Mouse (Mus musculus): ENCODE results near the gene Denr.

- no peak for TF ChIP-seq GATA2 (IDR thresholded peaks at IDR 0.05; ENCODE audit: borderline replicate concordance, low read depth, low read length)
- no peak for TF ChIP-seq CTCF (IDR thresholded peaks at IDR 0.05; ENCODE audit: low read depth, low read length)
- TF ChIP-seq GATA1 (IDR thresholded peaks at IDR 0.05; ENCODE audit: borderline replicate concordance, low read length): no peak
- TF ChIP-seq TAL1 (conservative IDR thresholded peaks at IDR 0.05; ENCODE audit: low read depth, low read length): no peak
- TF ChIP-seq POLR2AphosphoS5 (IDR thresholded peaks at IDR 0.05; ENCODE audit: insufficient replicate concordance, low read depth, low read length): no peak
These were observed 62.2 kb downstream of the Denr start for GRCm38 (mm10) chr5:123969216-123969615.
